Mouse (Mus musculus): ENCODE measurements around the gene Ikzf3. TPM values are rescaled to one million over a fixed set of nuclear protein-coding genes. Genes with fewer than 3 reads are reported as not detected.

Gene Ikzf3
- polyA plus RNA-seq, 1 experiment = 0.32 TPM

GRCm38 (mm10) chr11:98477011-98477701, 68.7 kb downstream of the Ikzf3 start:
- no peak for DNase-seq (ENCODE audit: extremely low spot score in 1 of 2, low spot score in 1 of 2)

GRCm38 (mm10) chr11:98476434-98476807, 69.4 kb downstream of the Ikzf3 start:
- DNase-seq (ENCODE audit: extremely low spot score in 1 of 2, low spot score in 1 of 2) = no peak

DNA sequence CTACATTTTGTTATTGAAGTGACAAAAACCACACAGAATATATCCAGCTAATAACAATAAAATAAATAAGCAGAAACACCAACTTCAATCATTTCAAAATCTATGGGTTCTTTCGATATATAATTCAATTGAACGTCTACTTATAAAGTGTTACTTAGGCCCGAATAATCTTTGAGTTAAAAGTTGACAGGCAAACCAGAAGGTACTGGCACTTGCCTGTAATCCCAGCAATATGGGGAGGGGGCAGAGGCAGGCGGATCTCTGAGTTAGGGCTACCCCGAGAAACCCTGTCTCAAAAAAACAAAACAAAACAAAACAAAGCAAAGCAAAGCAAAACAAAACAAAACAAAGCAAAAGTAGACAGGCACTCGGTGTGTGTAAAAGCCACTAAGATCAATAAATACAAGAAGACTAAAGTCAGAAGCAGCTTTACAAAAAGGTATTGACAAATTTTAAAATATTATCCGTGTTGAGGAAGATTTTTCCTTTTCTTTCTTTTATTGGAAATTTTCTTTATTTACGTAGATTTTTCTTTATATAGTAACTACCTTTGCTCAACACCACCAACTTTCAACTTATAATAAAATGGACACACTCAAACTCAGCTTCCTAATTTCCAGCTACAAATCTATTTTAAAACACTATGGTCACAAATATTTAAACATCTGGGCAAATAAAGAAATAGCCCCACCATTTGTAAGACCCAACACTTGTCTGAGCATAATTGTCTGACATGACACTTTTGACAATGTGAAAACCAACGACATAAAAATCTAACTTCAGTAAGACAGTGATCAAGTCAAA, 70.0 kb downstream of the Ikzf3 start:
- DNase-seq (ENCODE audit: extremely low spot score in 1 of 2, low spot score in 1 of 2) = no peak

GRCm38 (mm10) chr11:98474967-98475366, 70.9 kb downstream of the Ikzf3 start:
- no peak for DNase-seq (ENCODE audit: extremely low spot score in 1 of 2, low spot score in 1 of 2)

DNA sequence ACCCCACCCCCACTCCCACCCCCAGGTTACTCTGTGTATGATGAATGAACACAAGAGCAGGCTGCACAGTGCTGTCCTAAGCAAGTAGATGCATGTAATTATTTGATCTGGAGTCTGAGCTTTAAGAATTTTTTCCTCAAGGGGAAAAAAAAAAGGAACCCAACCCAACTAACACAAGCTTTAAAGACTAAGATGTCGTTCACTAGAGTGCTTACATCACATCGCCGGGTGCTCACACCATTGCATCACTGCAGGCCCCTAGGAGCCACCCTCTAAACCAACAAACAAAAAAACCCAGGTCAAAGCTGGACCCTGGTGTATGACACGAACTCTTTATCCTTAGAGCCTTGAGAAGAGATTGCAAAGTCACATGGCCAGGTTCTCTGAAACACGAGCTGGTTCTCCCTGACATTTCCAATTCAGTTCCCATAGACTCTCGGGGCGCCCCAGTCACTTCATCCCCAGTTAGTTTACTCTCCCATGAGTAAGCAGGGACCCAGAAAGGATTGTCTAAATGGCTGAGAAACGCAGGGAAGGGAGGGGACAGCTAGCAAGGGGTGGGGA, 71.8 kb downstream of the Ikzf3 start:
- no peak for DNase-seq (ENCODE audit: extremely low spot score in 1 of 2, low spot score in 1 of 2)

DNA sequence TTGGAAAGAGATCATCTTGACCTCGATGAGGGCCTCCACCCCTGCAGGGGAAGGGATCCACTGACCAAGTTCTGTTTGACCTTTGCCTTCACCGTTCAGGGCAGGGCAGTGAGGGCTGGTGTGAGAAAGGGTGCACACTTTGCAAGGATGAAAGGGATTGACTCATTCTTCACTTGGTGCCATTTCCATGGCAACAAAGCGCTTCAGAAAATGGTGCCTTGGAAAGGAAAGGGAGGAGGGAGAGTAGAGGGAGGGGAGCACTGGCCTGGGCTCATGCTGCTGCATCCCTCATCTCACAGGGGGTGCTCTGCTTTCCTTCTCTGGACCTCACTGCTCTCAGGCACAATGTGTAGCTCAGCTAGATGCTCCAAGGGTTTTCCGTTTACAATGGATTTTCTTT, 73.1 kb downstream of the Ikzf3 start:
- DNase-seq (ENCODE audit: extremely low spot score in 1 of 2, low spot score in 1 of 2) = peak in 1 of 2 experiments; percentile 10

GRCm38 (mm10) chr11:98470795-98471194, 75.0 kb downstream of the Ikzf3 start:
- DNase-seq (ENCODE audit: extremely low spot score in 1 of 2, low spot score in 1 of 2) = no peak

DNA sequence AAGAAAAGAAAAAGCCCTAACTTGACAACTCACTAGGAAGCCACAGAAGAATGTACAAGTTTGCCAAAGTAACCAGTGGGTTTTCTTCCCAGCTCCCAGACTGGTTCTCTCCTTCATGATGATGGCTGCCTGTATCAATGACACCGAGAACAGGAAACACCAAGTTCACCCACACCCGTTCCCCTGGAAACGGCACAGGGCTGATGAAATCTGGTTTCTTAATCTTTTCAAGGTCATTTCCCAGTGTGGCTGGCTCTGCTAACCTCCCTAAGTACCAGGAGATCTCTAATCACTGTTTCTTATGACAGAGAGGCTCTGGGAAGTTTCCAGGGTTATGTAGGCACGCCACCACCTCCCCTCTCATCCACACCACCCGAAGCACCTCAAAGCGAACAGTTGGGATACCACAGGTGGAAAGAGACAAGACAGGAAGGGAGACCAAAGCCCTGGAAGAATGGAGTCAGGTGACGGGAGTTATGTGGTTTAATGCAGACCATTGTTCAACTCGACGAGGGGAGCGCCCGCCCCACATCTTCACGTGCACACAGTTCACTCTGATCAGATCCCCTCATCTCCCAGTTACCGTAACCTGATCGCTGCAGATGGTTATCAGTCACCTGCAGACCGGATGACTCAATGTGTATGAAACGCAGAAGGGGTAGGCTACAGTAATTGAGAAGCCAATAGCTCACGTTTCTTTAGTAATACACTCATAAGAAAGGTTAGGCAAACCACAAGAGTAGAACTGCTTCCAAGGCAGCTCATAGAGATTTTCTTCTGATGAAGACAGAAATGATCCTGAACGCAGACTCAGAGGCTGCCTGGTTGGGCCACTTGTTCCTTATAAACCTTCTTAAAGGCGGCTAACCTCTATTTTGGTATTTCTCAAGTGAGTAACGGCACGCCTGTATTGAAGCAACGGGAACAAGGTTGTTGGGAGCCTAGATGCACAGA, 75.8 kb downstream of the Ikzf3 start:
- DNase-seq (ENCODE audit: extremely low spot score in 1 of 2, low spot score in 1 of 2) = no peak

- no peak for DNase-seq (ENCODE audit: extremely low spot score in 1 of 2, low spot score in 1 of 2)
Measured at GRCm38 (mm10) chr11:98464516-98464915, 81.3 kb downstream of the Ikzf3 start.

DNA sequence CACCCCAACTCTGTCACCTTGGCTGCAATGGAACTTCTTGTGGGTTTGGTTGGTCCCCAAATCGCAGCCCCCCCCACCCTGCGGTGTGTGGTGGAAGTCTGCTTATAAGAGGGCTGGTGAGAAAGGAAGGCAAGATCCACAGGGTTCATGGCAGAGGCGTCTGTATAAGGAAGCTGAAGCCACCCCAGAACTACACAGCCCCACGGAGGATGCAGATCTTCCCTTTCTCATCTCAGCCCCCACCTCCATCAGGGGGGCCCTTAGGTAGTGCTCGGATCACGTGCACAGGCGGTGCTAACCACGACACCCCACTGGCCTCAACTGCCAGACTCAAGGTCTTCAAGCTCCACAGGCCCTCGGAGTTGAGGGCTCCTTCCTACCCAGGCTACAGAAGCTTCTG, 81.9 kb downstream of the Ikzf3 start:
- DNase-seq (ENCODE audit: extremely low spot score in 1 of 2, low spot score in 1 of 2) = no peak

DNA sequence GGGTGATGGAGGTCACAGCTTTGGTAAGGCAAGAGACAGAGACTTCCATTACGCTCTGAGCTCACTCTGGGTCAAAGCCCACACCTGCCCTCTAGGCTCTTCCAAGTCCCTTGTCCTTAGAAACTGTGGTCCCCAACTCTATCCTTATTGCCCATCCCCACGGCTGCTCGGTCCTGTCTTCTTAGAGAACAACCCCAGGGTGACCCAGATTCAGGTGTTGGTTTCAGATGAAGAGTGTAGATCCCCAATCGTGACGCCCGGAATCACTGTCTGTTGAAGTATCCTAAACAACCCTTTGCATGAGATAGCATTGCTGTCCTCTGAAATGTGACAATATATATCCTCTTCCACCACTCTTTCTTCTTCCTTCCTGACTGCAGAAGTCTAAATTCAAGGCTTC, 83.6 kb downstream of the Ikzf3 start:
- DNase-seq (ENCODE audit: extremely low spot score in 1 of 2, low spot score in 1 of 2) = no peak

DNA sequence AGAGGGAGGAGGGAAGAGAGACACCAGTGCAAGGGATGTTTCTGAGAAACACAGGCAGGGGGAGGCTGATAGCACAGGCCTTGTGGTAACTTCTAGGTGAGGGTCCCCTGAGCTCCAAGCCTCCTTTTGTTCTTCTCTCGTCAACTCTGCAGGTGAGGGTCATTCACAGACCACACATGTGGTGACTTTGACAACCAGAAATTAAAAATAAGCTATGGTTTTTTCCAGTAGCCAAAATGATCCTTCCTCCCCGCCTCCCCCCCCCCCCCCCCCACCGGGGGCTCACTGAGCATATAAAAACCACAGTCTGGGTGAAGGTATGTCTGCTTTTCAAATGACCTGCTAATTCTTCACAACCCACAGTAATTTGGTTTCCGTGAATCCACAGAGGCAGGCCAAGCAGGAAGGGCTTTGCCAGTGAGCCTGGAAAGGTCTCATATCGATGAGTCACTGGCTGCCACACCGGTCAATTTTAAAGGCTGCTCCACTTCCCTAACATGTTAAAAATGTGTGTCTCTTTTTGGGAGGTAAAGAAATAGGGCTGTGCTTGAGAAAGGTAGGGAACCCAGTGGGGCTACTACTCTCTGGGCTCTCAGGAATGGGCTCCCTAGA, 84.6 kb downstream of the Ikzf3 start:
- DNase-seq (ENCODE audit: extremely low spot score in 1 of 2, low spot score in 1 of 2) = no peak

- no peak for DNase-seq (ENCODE audit: extremely low spot score in 1 of 2, low spot score in 1 of 2)
Measured at GRCm38 (mm10) chr11:98459860-98460259, 86.0 kb downstream of the Ikzf3 start.

DNA sequence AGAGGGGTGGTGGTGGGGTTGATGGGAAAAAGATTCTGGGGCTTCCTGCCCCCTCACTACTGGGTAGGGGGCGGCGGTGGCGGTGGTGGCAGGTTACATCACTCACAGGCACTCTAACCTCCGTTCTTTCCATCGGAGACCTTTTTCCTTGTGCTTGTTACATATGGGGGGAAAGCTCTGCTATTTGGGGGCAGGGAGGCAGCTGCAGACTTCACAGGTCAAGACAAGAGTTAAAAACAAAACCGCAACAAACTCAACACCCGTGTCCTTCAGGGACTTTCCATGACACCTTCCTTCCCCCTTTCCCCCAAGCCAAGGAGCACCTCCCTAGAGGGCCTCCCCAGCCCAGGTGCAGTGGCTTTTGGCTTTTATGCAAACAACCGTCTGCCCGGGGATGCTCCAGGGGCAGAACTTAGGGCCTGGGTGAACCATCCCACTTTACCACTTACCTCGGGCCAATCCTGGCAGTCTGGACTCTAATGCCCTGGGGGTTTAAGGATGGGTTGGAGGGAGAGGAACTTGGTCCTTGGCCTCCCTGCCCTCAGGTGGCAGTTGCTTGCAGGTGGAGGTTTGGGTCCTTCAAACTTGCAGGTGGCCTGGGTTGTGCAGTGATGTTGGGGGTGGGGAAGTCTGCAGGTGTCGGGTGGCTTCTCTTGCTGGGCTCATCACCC, 86.6 kb downstream of the Ikzf3 start:
- DNase-seq (ENCODE audit: extremely low spot score in 1 of 2, low spot score in 1 of 2) = no peak

GRCm38 (mm10) chr11:98458121-98458990, 87.5 kb downstream of the Ikzf3 start:
- no peak for DNase-seq (ENCODE audit: extremely low spot score in 1 of 2, low spot score in 1 of 2)

DNA sequence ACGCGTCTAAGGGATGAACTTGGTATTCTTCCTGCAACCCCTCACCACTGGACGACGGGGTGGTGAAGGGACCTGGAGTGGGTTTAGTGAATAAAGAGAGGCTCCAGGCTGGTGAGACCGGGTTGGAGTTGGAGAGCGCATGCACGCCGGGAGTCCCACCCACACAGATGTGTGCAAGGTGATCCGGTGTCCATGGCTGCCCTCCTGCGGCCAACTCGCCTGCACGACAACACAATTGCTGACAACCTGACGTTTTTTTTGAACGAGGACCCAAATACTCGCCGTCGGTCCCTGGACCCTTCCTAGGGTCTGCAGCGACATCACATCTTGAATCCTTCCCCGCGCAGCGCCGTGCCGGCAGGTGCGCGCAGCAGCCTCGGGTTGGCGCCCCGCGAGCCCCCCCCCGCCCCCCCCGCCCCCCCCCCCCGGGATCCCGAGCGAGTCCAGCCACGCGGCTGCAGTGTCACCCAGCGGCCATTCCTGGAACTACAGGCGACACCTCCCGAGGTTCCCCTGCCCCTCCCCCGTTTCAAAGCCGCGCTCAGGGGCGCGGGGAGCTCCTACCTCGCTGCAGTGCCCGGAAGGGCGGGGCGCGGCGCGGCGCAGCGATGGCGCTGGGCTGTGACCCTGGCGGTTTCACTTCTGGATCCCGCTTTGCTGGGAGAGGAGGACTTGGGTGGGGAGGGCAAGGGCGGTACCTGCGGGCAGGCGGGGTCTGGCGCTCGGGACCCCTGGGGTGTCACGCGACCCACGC, 88.3 kb downstream of the Ikzf3 start:
- peak; percentile 24 to 89 for DNase-seq (ENCODE audit: extremely low spot score in 1 of 2, low spot score in 1 of 2)

DNA sequence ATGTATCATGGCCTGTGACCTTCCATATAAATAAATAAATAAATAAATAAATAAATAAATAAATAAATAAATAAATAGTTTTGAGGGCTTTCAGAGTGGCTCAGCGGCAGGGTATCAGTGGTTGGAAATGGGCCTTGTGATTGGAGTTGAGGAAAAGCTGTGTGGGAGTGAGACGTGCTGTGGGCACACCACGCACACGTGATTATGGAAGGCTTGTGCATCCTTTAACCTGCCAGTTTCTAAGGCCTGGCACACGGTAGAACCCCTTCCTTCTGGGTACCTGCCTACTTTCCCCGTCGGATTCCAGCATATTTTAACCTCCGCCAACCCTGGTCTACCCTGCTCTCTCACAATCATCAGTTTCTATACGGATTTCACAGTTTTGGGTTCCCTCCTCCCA, 88.9 kb downstream of the Ikzf3 start:
- DNase-seq (ENCODE audit: extremely low spot score in 1 of 2, low spot score in 1 of 2) = no peak

DNA sequence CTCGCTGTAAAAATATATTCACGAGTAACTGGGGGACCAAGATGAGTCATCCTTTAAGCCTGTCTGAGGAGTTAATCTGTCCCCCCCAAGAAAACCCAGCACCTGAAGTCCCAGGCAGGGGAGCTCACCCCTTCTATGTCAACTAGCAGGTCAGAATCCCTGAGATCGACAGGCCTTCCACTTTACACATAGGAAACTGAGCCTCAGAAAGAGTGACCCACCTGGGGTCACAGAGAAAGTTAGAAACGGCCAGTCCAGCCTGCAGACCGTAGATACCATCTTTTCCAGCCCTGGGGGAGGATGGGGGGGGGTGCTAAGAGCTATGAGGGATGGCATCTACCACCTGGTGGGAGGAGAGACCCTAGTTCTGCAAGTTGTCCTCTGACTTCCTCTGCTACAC, 89.3 kb downstream of the Ikzf3 start:
- DNase-seq (ENCODE audit: extremely low spot score in 1 of 2, low spot score in 1 of 2) = no peak
